Mouse (Mus musculus): Measurements from ENCODE around the gene Actn1. TPM values are rescaled to one million over a fixed set of nuclear protein-coding genes. Genes with fewer than 3 reads are reported as not detected.

Gene Actn1
- total RNA-seq, 2 experiments from 2014 or later: 13.9 to 18.2 TPM

GRCm38 (mm10) chr12:80146227-80147223 is 113.6 kb downstream of the Actn1 start:
- ATAC-seq (replicated peaks; ENCODE audit: poor library complexity, severe bottlenecking): peak; percentile 47

- no peak for ATAC-seq (replicated peaks; ENCODE audit: poor library complexity, severe bottlenecking)
These were observed 114.8 kb downstream of the Actn1 start for GRCm38 (mm10) chr12:80145365-80145764.

- ATAC-seq (replicated peaks; ENCODE audit: poor library complexity, severe bottlenecking): no peak
These were observed 115.3 kb downstream of the Actn1 start for GRCm38 (mm10) chr12:80144846-80145245.

- ATAC-seq (replicated peaks; ENCODE audit: poor library complexity, severe bottlenecking): peak; percentile 65
These were observed 118.7 kb downstream of the Actn1 start for GRCm38 (mm10) chr12:80141470-80141869.

- peak; percentile 29; the same call in 1 of the 2 replicates for ATAC-seq (replicated peaks; ENCODE audit: poor library complexity, severe bottlenecking)
These were observed 119.2 kb downstream of the Actn1 start for GRCm38 (mm10) chr12:80141011-80141410.

- ATAC-seq (replicated peaks; ENCODE audit: poor library complexity, severe bottlenecking): no peak
These were observed 122.4 kb downstream of the Actn1 start for GRCm38 (mm10) chr12:80137744-80138143.

GRCm38 (mm10) chr12:80137246-80137645 is 122.9 kb downstream of the Actn1 start:
- ATAC-seq (replicated peaks; ENCODE audit: poor library complexity, severe bottlenecking): no peak

GRCm38 (mm10) chr12:80136264-80136930 is 123.8 kb downstream of the Actn1 start:
- ATAC-seq (replicated peaks; ENCODE audit: poor library complexity, severe bottlenecking): no peak

- peak; percentile 24; the same call in 1 of the 2 replicates for ATAC-seq (replicated peaks; ENCODE audit: poor library complexity, severe bottlenecking)
These were observed 125.0 kb downstream of the Actn1 start for GRCm38 (mm10) chr12:80135173-80135572.

- no peak for ATAC-seq (replicated peaks; ENCODE audit: poor library complexity, severe bottlenecking)
These were observed 127.1 kb downstream of the Actn1 start for GRCm38 (mm10) chr12:80133011-80133545.

GRCm38 (mm10) chr12:80132250-80133003 is 127.7 kb downstream of the Actn1 start:
- peak; percentile 75 for ATAC-seq (replicated peaks; ENCODE audit: poor library complexity, severe bottlenecking)

- ATAC-seq (replicated peaks; ENCODE audit: poor library complexity, severe bottlenecking): no peak
These were observed 128.6 kb downstream of the Actn1 start for GRCm38 (mm10) chr12:80131359-80132249.

- ATAC-seq (replicated peaks; ENCODE audit: poor library complexity, severe bottlenecking): peak; percentile 29
These were observed 129.4 kb downstream of the Actn1 start for GRCm38 (mm10) chr12:80130558-80131358.

- ATAC-seq (replicated peaks; ENCODE audit: poor library complexity, severe bottlenecking): no peak
These were observed 130.6 kb downstream of the Actn1 start for GRCm38 (mm10) chr12:80129531-80129930.

GRCm38 (mm10) chr12:80127191-80127762 is 132.9 kb downstream of the Actn1 start:
- peak; percentile 88 for ATAC-seq (replicated peaks; ENCODE audit: poor library complexity, severe bottlenecking)

GRCm38 (mm10) chr12:80125316-80125715 is 134.9 kb downstream of the Actn1 start:
- no peak for ATAC-seq (replicated peaks; ENCODE audit: poor library complexity, severe bottlenecking)

- no peak for ATAC-seq (replicated peaks; ENCODE audit: poor library complexity, severe bottlenecking)
These were observed 135.4 kb downstream of the Actn1 start for GRCm38 (mm10) chr12:80124756-80125155.

- no peak for ATAC-seq (replicated peaks; ENCODE audit: poor library complexity, severe bottlenecking)
These were observed 136.0 kb downstream of the Actn1 start for GRCm38 (mm10) chr12:80124211-80124610.

All from granulocyte monocyte progenitor cell, adult 5-6 weeks (primary cell).